Mouse (Mus musculus) adrenal gland, postnatal 36 days (tissue): ENCODE data around the gene Npcd. TPM values are rescaled to one million over a fixed set of nuclear protein-coding genes. Genes with fewer than 3 reads are reported as not detected.

Experiments used
- DNase-seq, 2 experiments: peaks; one replicate each; pipeline ENCODE4 v3.0.0; 2021; ENCODE audit warnings: mixed read lengths in 1 of 2
- total RNA-seq, 2 experiments: library from RNA; stranded (reverse); gene quantifications; 2 replicates each; pipeline ENCODE4 v1.2.3; 2021

Npcd gene
- total RNA-seq, 2 experiments from 2014 or later = 1.1 to 2.2 TPM

DNA sequence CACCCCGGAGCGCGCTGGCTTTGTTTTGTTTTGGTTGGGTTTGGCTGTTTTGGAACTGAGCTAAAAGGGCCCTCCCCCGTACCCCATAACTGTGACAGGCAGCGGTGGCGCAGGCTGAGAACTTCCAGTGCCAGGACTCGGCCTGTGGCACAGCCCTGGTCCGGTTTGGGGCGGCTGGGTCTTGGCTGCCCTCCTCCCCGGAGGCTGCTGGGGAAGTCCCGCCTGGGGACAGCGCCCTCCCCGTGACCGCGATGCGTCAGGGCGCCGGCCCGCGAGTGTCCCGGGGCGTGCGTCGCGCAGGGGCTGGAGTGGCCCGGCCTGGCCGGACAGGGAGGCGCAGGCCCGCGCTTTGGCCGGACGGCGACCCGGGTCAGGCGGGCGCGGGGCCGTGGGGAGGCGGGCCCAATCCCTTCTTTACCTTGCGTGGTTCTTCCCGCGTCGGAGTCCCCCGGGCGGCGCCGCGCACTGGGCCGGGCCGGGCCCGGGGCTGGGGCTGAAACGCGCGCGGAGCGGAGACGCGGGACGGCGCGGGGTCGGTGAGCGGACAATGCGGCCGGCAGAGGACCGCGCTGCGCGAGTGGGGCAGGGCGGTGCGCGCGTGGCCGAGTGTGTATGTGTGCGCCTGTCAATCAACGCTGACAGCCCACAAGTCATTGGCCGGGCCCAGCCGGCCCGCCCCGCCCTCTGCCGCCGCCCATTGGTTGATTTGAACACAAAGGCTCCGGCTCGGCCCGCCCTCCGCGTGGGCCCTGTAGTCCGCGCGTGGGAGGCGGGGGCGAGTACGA lies 91.9 kb downstream of the Npcd start, which contains the start of gene Sun2:
Gene Sun2, minus strand, starts transcription at position 616 of the 785 bp plus-strand sequence.
- DNase-seq = peak; percentile 93 to 96

- no peak for DNase-seq
Observed at GRCm38 (mm10) chr15:79741173-79741858, 92.7 kb downstream of the Npcd start.

DNA sequence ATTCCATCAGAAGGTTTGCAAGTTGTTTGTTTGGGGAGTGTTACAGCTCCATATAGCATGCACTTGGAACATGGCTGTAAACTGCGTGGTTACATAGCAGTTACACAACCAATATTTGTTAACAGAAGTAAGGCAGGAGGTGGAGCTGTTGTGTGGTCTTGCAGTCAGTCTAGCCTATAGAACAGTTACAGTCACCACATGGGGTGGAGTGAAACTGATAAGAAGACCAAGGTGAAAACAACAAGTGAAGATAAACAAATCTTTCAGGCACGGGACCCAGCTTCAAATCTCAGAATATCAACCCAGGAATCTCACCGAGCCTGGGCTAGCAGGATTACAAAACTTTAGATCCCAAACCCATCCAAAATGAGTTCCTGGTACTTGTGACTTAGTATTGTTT lies 93.3 kb downstream of the Npcd start:
- DNase-seq = no peak

Other genes with a start within 250 kb of the Npcd start
- 1 to 10 TPM in 1 of 2 experiments, under 1 TPM in 1; 0.83 to 1.6 TPM for gene Dmc1, start 229.1 kb downstream of the Npcd start, total RNA-seq
- gene Fam227a, start 175.3 kb downstream of the Npcd start, total RNA-seq = 1 to 10 TPM; 2.4 to 2.8 TPM
- 10 to 100 TPM; 15.9 to 24.7 TPM for gene Cby1, start 175.0 kb downstream of the Npcd start, total RNA-seq
- 100 to 1,000 TPM; 110 to 112 TPM for gene Tomm22, start 163.4 kb downstream of the Npcd start, total RNA-seq
- gene Josd1, start 146.3 kb downstream of the Npcd start, total RNA-seq = 10 to 100 TPM; 33.8 to 36.4 TPM
- gene Gtpbp1, start 143.4 kb downstream of the Npcd start, total RNA-seq = 10 to 100 TPM; 25.8 to 27.2 TPM
- 10 to 100 TPM; 58.1 to 61.0 TPM for gene Sun2, start 91.7 kb downstream of the Npcd start, total RNA-seq
- 10 to 100 TPM; 19.5 to 22.9 TPM for gene Dnal4, start 56.4 kb downstream of the Npcd start, total RNA-seq
- 1 to 10 TPM; 6.0 to 6.7 TPM for gene Nptxr, start 29.5 kb downstream of the Npcd start, total RNA-seq
- 10 to 100 TPM; 55.8 to 57.4 TPM for gene Cbx6, start 451 bp upstream of the Npcd start, total RNA-seq
- 10 to 100 TPM; 14.5 to 15.7 TPM for gene Apobec3, start 57.4 kb upstream of the Npcd start, total RNA-seq
- 10 to 100 TPM; 11.9 to 20.6 TPM for gene Cbx7, start 136.9 kb upstream of the Npcd start, total RNA-seq
- gene Pdgfb, start 180.7 kb upstream of the Npcd start, total RNA-seq = 10 to 100 TPM; 31.7 to 39.4 TPM